Mouse (Mus musculus) CH12.LX (cell line): ENCODE measurements around the gene Tmem185b. TPM values are rescaled to one million over a fixed set of nuclear protein-coding genes. Genes with fewer than 3 reads are reported as not detected.

Experiments used
- DNase-seq: peaks from one replicate; pipeline ENCODE4 v3.0.0-alpha.2; 2013; ENCODE audit errors: extremely low read depth
- H3K27ac ChIP-seq: 2 replicates; pipeline ENCODE4 v1.5.1; 2012; ENCODE audit warnings: low read depth, mild to moderate bottlenecking, control low read depth, moderate library complexity; ENCODE audit not compliant: insufficient read depth
- H3K27me3 ChIP-seq: replicated peaks from 2 replicates; pipeline ENCODE3; 2012; ENCODE audit warnings: inconsistent platforms
- H3K36me3 ChIP-seq, 2 experiments: replicated peaks in 1 of 2; 2 replicates each; pipeline versions ENCODE3 to v1.6.1; 2012; ENCODE audit warnings: inconsistent platforms in 1 of 2, low read length in 1 of 2, mild to moderate bottlenecking in 1 of 2, mixed read lengths in 1 of 2, moderate library complexity in 1 of 2; ENCODE audit not compliant: control insufficient read depth in 1 of 2, insufficient read depth in 1 of 2
- H3K4me1 ChIP-seq, 2 experiments: 2 replicates each; pipeline ENCODE4 v1.6.1; 2012; ENCODE audit warnings: inconsistent platforms in 1 of 2, moderate library complexity in 1 of 2; ENCODE audit not compliant: insufficient read depth in 2 of 2, control insufficient read depth in 1 of 2
- H3K4me2 ChIP-seq: 2 replicates; pipeline ENCODE4 v1.6.1; 2012; ENCODE audit warnings: low read depth, mild to moderate bottlenecking, control low read depth; ENCODE audit not compliant: poor library complexity, insufficient read depth, severe bottlenecking
- H3K4me3 ChIP-seq, 3 experiments: fragments of 150-350 bp in 1 of 3; sonication (generic) in 1 of 3; replicated peaks in 1 of 3; 2 replicates each; pipeline versions ENCODE3 to v1.5.1; 2011 to 2012; ENCODE audit warnings: low read depth in 2 of 3, low read length in 2 of 3, mild to moderate bottlenecking in 2 of 3, moderate library complexity in 2 of 3, control low read depth in 1 of 3, improper control_type of control experiment in 1 of 3, inconsistent platforms in 1 of 3, mixed read lengths in 1 of 3; ENCODE audit not compliant: poor library complexity in 1 of 3
- H3K79me2 ChIP-seq: replicated peaks from 2 replicates; pipeline ENCODE4 v1.6.1; 2012; ENCODE audit warnings: mild to moderate bottlenecking, moderate library complexity; ENCODE audit not compliant: control insufficient read depth, poor library complexity, insufficient read depth, severe bottlenecking; ENCODE audit errors: extremely low read depth
- H3K9ac ChIP-seq: 2 replicates; pipeline ENCODE4 v1.6.1; 2012; ENCODE audit warnings: low read depth, mild to moderate bottlenecking, control low read depth, moderate library complexity; ENCODE audit not compliant: insufficient read depth
- H3K9me3 ChIP-seq: replicated peaks from 2 replicates; pipeline ENCODE3; 2012; ENCODE audit warnings: low read length, inconsistent platforms, mixed read lengths
- CTCF ChIP-seq, 2 experiments: IDR thresholded peaks in 1 of 2; conservative IDR thresholded peaks in 1 of 2; 2 replicates each; pipeline ENCODE4 v1.5.1; 2011 to 2012; ENCODE audit warnings: low read depth in 2 of 2, low read length in 2 of 2, improper control_type of control experiment in 1 of 2, inconsistent platforms in 1 of 2, mild to moderate bottlenecking in 1 of 2, moderate library complexity in 1 of 2
- ELF1 ChIP-seq: IDR thresholded peaks from 2 replicates; pipeline ENCODE4 v1.6.1; 2014; ENCODE audit warnings: low read depth, mild to moderate bottlenecking, inconsistent platforms, low read length, improper control_type of control experiment
- ETS1 ChIP-seq: conservative IDR thresholded peaks from 2 replicates; pipeline ENCODE4 v1.6.1; 2012; ENCODE audit warnings: low read depth, mild to moderate bottlenecking, inconsistent platforms, low read length, improper control_type of control experiment, moderate library complexity
- GABPA ChIP-seq: IDR thresholded peaks from 2 replicates; pipeline ENCODE4 v1.6.1; 2012; ENCODE audit warnings: low read depth, low read length, improper control_type of control experiment, inconsistent platforms; ENCODE audit not compliant: insufficient replicate concordance
- JUND ChIP-seq: conservative IDR thresholded peaks from 2 replicates; pipeline ENCODE4 v1.6.1; 2011; ENCODE audit warnings: low read depth, low read length, improper control_type of control experiment
- MEF2A ChIP-seq: IDR thresholded peaks from 2 replicates; pipeline ENCODE4 v1.6.1; 2014; ENCODE audit warnings: low read depth, mild to moderate bottlenecking, inconsistent platforms, low read length, improper control_type of control experiment, borderline replicate concordance
- MXI1 ChIP-seq: IDR thresholded peaks from 2 replicates; pipeline ENCODE4 v1.6.1; 2011; ENCODE audit warnings: mild to moderate bottlenecking, low read depth, low read length, improper control_type of control experiment
- MYC ChIP-seq: IDR thresholded peaks from 2 replicates; pipeline ENCODE4 v1.6.1; 2011; ENCODE audit warnings: low read depth, mild to moderate bottlenecking, improper control_type of control experiment, low read length
- NRF1 ChIP-seq: IDR thresholded peaks from 2 replicates; pipeline ENCODE4 v1.6.1; 2014; ENCODE audit warnings: low read depth, mild to moderate bottlenecking, inconsistent platforms, low read length, improper control_type of control experiment, moderate library complexity
- PAX5 ChIP-seq: IDR thresholded peaks from 2 replicates; pipeline ENCODE4 v1.6.1; 2012; ENCODE audit warnings: low read length, inconsistent platforms, mixed read lengths
- RCOR1 ChIP-seq: conservative IDR thresholded peaks from 2 replicates; pipeline ENCODE4 v1.6.1; 2012; ENCODE audit warnings: low read depth, mild to moderate bottlenecking, inconsistent platforms, low read length, improper control_type of control experiment
- SIN3A ChIP-seq: IDR thresholded peaks from 2 replicates; pipeline ENCODE4 v1.6.1; 2012; ENCODE audit warnings: low read length, improper control_type of control experiment, inconsistent platforms
- SMC3 ChIP-seq: IDR thresholded peaks from 2 replicates; pipeline ENCODE4 v1.6.1; 2011; ENCODE audit warnings: low read depth, low read length, improper control_type of control experiment
- TBP ChIP-seq: conservative IDR thresholded peaks from 2 replicates; pipeline ENCODE4 v1.6.1; 2011; ENCODE audit warnings: low read depth, low read length, improper control_type of control experiment
- TCF12 ChIP-seq: IDR thresholded peaks from 2 replicates; pipeline ENCODE4 v1.6.1; 2014; ENCODE audit warnings: low read depth, mild to moderate bottlenecking, inconsistent platforms, low read length, improper control_type of control experiment
- USF1 ChIP-seq: IDR thresholded peaks from 2 replicates; pipeline ENCODE4 v1.6.1; 2014; ENCODE audit warnings: low read depth, mild to moderate bottlenecking, inconsistent platforms, low read length, improper control_type of control experiment
- dilution Hi-C: fragments of 300-500 bp; cut with MboI; formaldehyde crosslinking; loops from 2 replicates; pipeline ENCODE4 v1.14.3; 2020; ENCODE audit warnings: low sequenced_read_pairs; ENCODE audit not compliant: extremely low pct_unique_long_range_greater_than_20kb, extremely low pct_ligation_motif_present
- in situ Hi-C: fragments of 300-500 bp; cut with MboI; formaldehyde crosslinking; loops from 3 replicates; pipeline ENCODE4 v1.14.3; 2019; ENCODE audit warnings: low sequenced_read_pairs, low pct_ligation_motif_present, low pct_unique_long_range_greater_than_20kb, mixed read lengths
- polyA plus RNA-seq: library from polyadenylated mRNA; unstranded; fragments of >175 nt; gene quantifications from 2 replicates; pipeline ENCODE4 v1.2.1, GENCODE M21; 2012; ENCODE audit warnings: low read depth; ENCODE audit not compliant: insufficient read length
- total RNA-seq, 2 experiments: library from RNA; depleted of rRNA; stranded (reverse); fragments of 300-350 nt in 1 of 2; fragments of >200 nt in 1 of 2; gene quantifications; 2 replicates each; pipeline ENCODE4 v1.2.3; 2012 to 2014

Gene Tmem185b
- total and polyA plus RNA-seq, 3 experiments = 11.7 to 14.9 (median 13.4) TPM

GRCm38 (mm10) chr1:119551651-119552050, 25.7 kb downstream of the Tmem185b start:
- Histone ChIP-seq H3K36me3 (no peaks in the 10 kb centered on the region), H3K27ac (no peak overlapping the region), H3K4me2 (no peak overlapping the region), H3K79me2 (no peaks in the 10 kb centered on the region), H3K9ac (no peak overlapping the region), H3K27me3 (no peaks in the 10 kb centered on the region), H3K4me3 (no peak overlapping the region), H3K4me1 (no peaks in the 10 kb centered on the region), H3K9me3 (no peaks in the 10 kb centered on the region)
- TF ChIP-seq PAX5 (no peak), MYC (no peak), NRF1 (no peak), GABPA (no peak), JUND (no peak), TCF12 (no peak), CTCF (conservative IDR thresholded peaks at IDR 0.05 in 1 of 2, IDR thresholded peaks at IDR 0.05 in 1 of 2; ENCODE audit: low read depth in 2 of 2, low read length in 2 of 2) (no peak)
- in situ Hi-C loops (loop anchor here (10.0 kb wide), 2 partner anchors 123 to 343 kb away; no protein-coding TSS in a partner anchor), dilution Hi-C loops (no loop called here)
- DNase-seq = no peak

GRCm38 (mm10) chr1:119555651-119556050, 29.7 kb downstream of the Tmem185b start:
- Histone ChIP-seq H3K4me2 (no peak overlapping the region), H3K79me2 (no peaks in the 10 kb centered on the region), H3K27ac (no peak overlapping the region), H3K4me1 (no peaks in the 10 kb centered on the region), H3K27me3 (no peaks in the 10 kb centered on the region), H3K4me3 (no peak overlapping the region), H3K36me3 (no peaks in the 10 kb centered on the region), H3K9me3 (no peaks in the 10 kb centered on the region), H3K9ac (no peak overlapping the region)
- dilution Hi-C loops (no loop called here), in situ Hi-C loops (loop anchor here (10.0 kb wide), 2 partner anchors 119 to 339 kb away; no protein-coding TSS in a partner anchor)
- TF ChIP-seq TBP (no peak), ELF1 (no peak), ETS1 (no peak), GABPA (no peak), MEF2A (no peak), MXI1 (no peak), SMC3 (no peak), SIN3A (no peak), USF1 (no peak), CTCF (conservative IDR thresholded peaks at IDR 0.05 in 1 of 2, IDR thresholded peaks at IDR 0.05 in 1 of 2; ENCODE audit: low read depth in 2 of 2, low read length in 2 of 2) (no peak), TCF12 (no peak), RCOR1 (no peak)
- DNase-seq = no peak
